Mouse (Mus musculus): ENCODE results near the gene Cry2.

Cry2 gene

GRCm38 (mm10) chr2:92388081-92388517 is 45.7 kb downstream of the Cry2 start:
- DNase-seq (ENCODE audit: low spot score in 2 of 2) = no peak

GRCm38 (mm10) chr2:92387646-92388045 is 46.2 kb downstream of the Cry2 start:
- no peak for DNase-seq (ENCODE audit: low spot score in 2 of 2)

GRCm38 (mm10) chr2:92386821-92387570 is 46.8 kb downstream of the Cry2 start:
- DNase-seq (ENCODE audit: low spot score in 2 of 2) = no peak

DNA sequence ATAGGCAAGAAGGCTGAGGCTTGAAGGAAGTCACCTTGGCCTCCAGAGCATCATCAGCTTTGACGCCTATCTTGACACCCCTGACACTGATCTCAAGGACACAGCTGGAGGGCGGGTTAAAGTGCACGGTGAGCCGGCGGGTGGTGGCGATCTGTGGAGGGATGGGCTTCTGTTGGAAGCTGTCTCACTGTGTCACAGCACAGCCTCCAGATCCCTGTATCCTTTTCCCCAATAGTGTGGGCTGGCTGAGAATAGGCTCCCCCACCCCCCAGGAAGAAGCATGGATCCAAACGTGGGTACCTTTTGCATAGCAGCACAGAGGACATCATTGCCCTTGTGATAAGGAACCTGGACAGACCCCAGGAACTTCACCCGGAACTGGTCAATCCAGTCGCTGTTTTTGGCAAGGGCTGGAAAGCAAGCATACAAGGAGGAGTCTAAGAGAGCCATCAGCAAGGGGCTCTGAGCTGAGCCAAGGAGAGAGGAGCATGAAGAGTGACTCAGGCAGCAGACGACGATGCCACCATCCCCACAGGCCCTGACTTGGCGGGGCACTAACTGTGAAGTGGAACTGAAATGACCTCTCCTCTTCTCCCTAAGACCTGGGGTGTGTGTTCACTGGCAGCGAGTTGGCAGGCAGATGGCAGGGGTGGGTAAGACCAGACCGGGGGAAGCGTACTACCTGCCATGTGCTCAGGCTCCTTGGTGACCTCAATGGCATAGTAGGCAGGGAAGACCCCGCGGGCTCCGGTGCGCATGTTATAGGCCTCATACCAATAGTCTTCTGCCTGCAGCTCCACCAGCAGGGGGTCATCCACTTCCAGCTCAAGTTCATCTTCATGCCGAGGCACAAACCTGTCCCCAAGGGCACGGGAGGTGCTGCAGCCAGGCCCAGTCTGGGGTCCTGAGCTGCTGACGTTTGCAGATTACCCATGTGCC is 48.5 kb downstream of the Cry2 start:
- no peak for DNase-seq (ENCODE audit: low spot score in 2 of 2)

GRCm38 (mm10) chr2:92384101-92384500 is 49.7 kb downstream of the Cry2 start:
- DNase-seq (ENCODE audit: low spot score in 2 of 2) = peak; percentile 42 to 45

GRCm38 (mm10) chr2:92382759-92383158 is 51.1 kb downstream of the Cry2 start:
- DNase-seq (ENCODE audit: low spot score in 2 of 2) = no peak

GRCm38 (mm10) chr2:92381901-92382588 is 51.8 kb downstream of the Cry2 start, which contains the start of gene 1700029I15Rik:
Gene 1700029I15Rik (plus strand): TSS chr2:92382538.
- DNase-seq (ENCODE audit: low spot score in 2 of 2) = no peak

DNA sequence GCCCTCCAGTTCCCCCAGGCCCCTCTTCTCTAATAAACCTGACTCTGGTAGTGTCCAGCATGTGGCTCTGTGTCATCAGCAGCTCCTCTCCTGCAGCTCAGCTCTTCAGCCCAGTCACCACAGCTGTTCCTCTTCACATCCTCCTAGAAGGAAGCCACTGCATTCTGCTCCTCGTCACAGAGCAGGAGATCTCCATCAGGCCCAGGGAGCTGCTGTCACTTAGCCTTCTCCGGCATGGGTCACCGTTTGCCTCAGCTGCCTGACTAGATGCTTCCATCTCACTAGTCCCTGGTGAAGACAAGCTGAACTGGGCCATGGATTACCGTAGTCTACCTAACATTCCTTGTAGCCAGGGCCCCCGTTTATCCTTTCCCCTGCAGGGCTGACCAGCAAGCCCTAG is 52.7 kb downstream of the Cry2 start:
- DNase-seq (ENCODE audit: low spot score in 2 of 2) = no peak

DNA sequence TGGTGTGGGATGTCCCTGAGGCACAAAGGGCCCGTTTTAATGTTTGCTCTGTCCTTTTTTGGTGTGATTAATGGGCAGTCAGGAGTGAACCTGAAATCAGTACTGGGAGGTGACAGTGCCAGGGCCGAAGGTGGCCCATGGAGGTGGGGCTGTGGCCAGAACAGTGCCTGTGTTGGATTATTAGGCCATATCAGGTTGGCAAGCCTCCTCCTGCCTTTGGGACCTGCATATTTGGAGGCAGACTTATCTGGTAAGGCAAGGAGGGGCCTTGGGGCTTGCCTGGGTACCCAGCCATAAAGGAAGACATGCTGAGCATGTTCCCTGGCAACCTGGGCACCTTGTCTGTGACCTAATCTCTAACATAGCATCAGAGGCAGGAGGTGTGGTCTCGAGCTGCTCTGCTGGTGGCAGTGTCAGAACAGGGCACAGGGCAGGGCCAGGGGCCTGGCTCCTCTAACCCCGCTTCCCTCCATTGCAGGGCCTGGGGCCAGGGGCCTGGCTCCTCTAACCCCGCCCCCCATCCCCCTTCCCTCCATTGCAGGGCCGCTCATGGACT is 53.3 kb downstream of the Cry2 start:
- DNase-seq (ENCODE audit: low spot score in 2 of 2) = no peak

- DNase-seq (ENCODE audit: low spot score in 2 of 2) = no peak
These were observed 53.9 kb downstream of the Cry2 start for GRCm38 (mm10) chr2:92379783-92380494.

DNA sequence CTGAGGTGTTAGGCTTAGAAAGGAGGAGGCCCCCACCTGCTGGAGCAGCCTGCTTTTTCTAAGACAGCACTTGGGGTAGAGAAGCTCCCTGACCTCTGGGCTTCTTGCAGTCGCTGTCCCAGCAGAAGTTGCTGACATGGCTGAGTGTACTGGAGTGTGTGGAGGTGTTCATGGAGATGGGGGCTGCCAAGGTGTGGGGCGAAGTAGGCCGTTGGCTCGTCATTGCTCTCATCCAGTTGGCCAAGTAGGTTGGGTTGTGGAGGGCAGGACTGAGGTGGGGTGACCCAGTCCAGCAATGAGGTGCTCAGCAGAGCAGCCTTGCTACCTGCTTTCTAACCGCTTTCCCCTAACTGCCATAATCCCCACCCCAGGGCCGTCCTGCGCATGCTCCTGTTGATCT is 56.5 kb downstream of the Cry2 start:
- DNase-seq (ENCODE audit: low spot score in 2 of 2) = no peak

- no peak for DNase-seq (ENCODE audit: low spot score in 2 of 2)
These were observed 57.5 kb downstream of the Cry2 start for GRCm38 (mm10) chr2:92376300-92376699.

GRCm38 (mm10) chr2:92375788-92376187 is 58.1 kb downstream of the Cry2 start:
- no peak for DNase-seq (ENCODE audit: low spot score in 2 of 2)

DNA sequence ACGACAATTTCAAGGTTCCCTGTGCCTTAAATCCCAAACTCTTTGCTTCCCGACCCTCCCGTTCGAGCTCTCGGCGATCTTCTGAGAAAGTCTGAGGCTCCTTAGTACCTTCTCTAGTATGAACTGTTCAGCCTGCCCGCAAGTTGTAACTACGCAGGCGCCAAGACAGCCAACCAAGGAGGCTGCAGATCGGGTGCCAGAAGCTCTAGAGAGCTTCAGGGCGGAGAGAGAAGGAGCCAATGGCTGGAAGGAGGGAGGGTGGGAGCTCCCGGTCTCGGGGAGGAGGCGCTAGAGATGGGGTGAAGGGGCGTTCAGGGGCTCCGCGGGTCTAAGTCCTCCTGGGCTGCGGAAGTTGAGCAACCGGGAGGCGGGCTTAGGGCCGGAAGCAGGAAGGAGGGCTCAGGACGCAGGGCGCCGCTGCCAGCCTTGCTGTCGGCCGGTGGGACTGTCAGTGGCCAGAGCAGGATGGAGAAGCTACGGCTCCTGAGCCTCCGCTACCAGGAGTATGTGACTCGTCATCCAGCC is 58.7 kb downstream of the Cry2 start:
- peak; percentile 93 to 97 for DNase-seq (ENCODE audit: low spot score in 2 of 2)

DNA sequence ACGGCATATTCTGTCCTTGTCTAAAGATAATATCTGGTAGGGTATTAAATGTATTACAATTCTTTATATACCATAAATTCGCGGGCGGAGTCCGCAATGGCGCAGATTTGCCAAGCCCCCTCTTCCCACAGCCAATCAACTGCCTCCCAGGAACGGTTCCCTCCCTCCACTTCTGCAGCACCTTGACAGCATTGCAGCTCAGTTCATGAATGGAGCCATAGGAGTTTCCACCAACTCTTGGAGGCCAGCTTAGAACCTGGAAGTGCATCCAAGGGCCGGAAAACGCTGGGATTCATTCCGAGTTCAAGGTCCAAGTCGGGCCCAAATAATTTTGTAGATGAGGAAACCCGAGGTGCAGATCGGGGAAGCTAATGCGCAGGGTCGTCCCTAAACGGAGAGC is 59.3 kb downstream of the Cry2 start, which contains the start of the genes Pex16 and Large2:
Pex16 (plus strand) TSS at position 163 of the 400 bp plus-strand sequence.
Large2 (minus strand) TSS at position 356 of the 400 bp plus-strand sequence.
- DNase-seq (ENCODE audit: low spot score in 2 of 2) = peak; percentile 48 to 52

DNA sequence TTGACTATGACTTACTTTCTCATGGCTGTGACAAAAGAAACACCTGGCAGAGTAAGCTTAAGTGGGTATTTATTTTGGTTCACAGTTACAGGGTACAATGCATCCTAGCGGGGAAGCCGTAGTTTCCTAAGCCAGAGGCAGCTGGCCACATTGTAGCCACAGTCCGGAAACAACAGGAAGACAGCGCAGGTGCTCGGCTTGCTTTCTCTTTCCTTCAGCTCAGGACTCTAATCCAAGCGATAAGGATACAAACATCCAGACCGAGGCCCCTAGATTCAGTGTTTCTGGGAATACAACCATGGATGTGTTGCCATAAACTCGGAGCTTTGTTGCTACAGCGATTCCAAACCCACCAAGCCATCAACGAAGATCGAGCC is 60.4 kb downstream of the Cry2 start:
- DNase-seq (ENCODE audit: low spot score in 2 of 2) = peak in 1 of 2 experiments; percentile 21

DNA sequence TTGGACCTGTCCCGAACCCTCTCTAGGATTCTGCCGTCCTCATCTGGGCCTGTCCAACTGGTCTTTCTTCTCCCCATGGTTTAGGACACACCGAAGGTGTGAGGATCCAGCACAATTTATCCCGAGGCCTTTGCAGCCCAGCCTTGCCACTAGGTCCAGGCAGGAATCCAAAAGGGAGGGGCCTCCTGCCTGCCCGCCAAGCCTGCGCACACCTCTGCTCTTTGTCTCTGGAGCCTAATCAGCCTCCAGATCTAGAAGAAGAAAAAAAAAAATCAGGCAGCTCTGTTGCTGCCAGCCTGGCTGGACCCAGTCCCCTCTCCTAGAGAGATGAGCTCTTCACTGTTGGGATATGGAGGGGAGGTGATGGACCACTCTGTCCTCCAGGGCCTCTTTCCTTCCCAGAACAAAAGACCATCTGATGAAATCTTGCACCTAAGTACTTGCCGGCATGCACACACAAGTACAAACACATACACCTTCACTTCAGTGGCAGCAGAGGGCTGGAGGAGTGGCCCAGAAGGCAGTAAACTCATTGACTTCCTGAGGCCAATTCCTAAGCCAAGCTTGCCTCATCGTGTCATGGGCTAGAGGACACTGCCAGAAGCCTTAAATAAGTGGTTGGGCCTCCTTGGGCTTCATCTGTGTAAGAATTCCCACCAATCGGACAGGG is 60.9 kb downstream of the Cry2 start:
- no peak for DNase-seq (ENCODE audit: low spot score in 2 of 2)

- DNase-seq (ENCODE audit: low spot score in 2 of 2) = no peak
These were observed 61.7 kb downstream of the Cry2 start for GRCm38 (mm10) chr2:92371971-92372690.

Data from thymus, postnatal 10 days (tissue).